Mouse (Mus musculus): Measurements from ENCODE around the gene AC170998.1.

DNA sequence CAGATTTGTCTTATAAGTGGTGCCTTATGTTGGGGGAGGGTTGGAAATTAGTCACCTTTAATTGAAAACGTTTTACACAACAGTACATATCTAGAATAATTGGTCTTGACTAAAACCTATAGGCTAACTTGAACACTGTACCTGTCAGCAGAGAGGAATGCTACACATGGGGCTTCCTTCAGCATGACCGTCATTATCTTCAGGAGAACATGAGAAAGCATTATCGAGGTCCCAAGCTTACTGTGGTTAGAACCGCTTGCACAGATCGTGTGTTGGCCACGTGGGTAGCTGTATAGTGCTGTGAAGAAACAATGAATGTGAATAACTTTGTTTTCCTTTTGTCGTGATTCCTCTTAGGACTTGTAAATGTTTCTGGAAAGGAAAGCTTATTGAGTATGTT, 26.1 kb upstream of the AC170998.1 start:
- TF ChIP-seq CTCF (IDR thresholded peaks at IDR 0.05; ENCODE audit: low read depth) (no peak), EP300 (IDR thresholded peaks at IDR 0.05; ENCODE audit: low read depth) (no peak)

Measured in liver, embryonic 14.5 days (tissue).